Mouse (Mus musculus) forelimb bud, embryonic 11.5 days (tissue): ENCODE results near the gene Enc1.
A peak's percentile ranks its signal among the peaks of the same experiment; 100 is the strongest.

Source experiments
- DNase-seq: peaks from one replicate; pipeline ENCODE4 v3.0.0-alpha.2; 2012; ENCODE audit warnings: low read depth, low spot score

Gene Enc1

DNA sequence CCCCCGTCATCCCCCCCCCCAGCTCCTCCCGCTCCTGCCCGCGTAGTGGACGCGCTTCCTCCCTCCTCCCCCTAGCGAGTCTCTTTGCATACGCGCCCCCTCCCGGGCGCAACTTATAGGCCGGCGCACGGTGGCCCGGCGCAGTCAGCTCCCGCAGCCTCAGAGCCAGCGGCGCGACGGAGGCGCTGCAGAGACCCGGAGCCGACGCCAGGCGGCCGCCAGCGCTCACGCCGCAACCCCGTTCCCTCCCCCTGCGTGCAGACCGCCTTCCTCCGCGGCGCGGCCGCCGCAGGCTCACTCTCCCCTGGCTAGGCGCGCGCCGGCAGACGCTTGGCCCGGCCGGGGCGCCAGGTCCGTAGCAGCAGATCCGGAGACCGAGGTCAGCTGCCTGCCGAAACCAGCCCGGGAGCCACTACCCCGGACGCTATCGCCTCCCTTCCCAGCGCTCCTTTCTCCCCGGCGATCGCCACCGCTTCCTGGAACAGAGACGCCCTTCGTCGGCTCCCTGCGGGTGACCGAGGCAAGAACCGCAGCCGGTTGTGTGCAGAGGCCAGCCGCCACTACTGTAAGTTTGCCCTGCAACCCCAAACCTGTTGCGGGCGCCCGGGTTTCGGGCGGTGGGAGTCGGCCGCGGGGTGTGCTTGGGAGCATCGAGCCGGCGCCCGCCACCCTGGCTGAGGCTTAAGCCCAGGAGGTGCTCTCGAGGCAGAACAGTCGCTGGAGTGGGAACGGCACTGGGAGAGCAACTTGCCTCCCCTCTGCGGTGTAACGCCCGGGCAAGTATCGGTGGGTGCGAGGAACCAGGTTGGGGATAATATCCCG is at the start of gene Enc1:
TSS of gene Enc1 (plus strand) at position 141 of the 822 bp plus-strand sequence.
- peak; percentile 97 for DNase-seq

DNA sequence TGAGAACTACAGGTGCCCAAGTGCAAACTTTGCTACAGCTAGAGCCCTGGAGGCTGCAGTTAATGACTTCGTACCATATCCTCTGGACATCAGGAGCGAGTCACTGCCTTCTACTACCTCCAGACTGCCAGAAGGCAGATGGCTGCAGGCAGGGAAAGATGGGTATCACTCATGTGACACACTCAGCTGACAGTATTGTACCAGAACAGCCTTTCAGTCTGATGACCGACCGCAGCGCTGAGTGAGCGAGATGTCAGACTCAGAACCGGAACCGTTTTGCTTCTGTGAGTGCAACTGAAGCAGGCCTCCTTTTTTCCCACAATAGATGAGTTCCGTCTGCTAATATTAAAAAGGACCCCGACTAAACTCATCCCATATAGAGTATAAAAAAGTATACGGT is 48.3 kb upstream of the Enc1 start:
- no peak for DNase-seq

DNA sequence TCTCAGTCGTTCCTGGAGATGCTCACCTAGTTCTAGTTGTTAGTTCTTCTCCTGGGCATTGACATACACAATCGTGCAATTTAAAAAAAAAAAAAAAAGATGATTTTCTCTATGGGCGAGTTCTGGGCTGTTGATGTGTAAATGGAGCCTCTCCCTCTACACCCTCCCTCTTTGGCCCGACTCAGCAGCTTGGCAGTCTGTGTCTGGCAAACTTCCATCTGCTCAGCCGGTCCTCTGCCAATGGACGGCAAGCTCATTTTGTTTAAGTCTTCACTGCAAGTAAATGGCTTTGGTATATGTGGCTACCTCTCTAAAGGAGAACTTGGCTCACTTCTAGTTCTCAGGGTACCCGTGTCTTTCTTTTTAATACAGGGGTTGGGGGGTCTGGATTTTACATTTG is 47.5 kb upstream of the Enc1 start:
- DNase-seq, result no peak

DNA sequence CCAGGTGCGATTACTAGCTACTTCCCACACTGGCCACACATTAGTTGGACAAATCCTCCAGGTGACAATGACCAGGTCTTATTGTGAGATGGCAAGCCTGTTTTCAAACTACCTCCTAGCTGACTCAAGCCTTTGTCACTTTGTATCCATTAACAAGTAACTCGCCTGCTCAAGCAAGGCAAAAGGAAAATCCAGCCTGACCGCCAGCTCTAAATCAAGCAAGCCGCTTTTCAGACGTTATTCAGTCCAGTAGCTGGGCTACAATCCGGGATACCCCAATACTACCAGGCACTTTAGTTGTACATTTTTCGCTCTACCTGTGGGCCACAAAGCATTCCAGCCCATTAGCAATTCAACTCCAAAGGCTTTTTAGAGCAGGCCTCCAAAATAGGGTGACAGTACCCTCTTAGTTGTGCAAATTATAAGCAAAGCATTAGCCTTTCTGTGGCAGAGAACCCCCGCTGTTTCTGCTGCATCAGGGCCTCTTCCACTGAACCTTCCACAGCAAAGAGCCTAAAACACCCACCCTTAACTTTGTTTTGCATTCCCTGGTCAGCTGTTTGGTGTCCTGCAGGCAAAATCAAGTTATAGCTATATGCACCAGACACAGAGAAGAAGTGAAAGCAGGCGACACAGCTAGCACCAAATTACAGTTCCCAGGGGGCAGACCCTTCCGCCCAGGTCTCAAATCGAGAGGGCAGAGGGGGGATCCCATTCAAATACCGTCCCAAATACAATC is 44.5 kb upstream of the Enc1 start:
- DNase-seq, result no peak

DNA sequence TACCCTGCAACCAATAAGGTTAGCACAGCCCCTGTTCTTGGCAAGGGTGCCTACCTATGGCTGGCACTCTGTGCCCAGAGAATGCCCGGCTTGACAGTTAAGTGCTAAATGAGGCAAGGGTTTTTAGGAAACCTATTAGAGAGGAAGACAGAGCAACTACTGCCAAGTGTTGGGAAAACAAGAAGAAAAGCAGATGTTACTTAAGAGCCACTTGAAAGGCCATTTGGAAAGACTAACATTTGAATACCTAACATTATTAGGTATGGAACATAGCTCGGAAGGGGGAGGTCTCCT is 44.0 kb upstream of the Enc1 start:
- no peak for DNase-seq

DNA sequence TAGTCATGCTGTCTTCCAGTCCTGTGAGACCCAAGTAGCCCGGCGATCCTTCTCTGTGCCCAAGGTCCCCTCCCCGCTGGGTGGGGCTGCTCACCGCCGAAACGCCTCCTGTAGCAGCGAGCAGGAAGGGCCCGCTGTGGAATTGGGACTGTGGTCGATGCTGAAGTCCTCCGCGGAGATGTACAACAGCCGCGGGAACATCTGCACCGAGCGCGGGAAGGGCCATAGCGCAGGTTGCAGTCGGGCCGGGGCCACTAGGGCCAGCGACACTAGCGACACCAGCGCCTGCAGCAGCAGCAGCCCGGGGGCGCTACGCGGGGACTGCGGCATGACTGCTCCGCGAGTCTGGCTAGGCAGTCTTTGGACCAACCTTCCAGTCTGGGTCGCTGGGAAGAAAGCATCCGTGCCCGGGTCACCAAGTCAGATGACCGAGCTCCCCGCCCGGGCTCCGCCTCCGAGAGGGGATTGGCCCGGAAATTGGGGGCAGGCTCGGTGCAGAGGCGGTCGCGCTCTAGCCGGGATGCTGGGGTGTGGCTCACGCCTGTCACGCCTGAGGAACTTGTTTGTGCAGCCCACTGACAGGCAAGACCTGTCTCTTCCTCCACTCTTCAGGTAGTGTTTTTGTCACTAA is 42.9 kb upstream of the Enc1 start, which contains the start of gene Hexb:
TSS of gene Hexb (minus strand) at position 426 of the 631 bp plus-strand sequence.
- DNase-seq, result peak; percentile 79

DNA sequence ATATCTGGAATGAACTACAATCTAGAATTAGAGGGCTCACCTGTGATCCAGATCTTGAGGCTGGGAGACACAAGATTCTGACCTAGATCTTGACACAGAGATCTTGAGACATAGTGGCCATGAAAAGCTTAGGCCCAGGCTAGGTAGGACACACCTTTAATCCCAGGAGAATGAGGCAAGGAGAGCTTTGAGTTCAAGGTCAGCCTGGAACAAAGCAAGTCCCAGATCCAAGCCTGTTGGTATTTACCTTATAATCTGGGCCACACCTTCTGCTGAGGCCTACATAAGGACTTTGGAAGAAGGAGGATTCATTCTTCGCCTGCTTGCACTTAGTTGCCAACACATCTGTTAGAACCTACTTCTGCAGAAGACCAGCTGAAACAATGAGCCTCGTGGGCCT is 41.8 kb upstream of the Enc1 start:
- no peak for DNase-seq

DNA sequence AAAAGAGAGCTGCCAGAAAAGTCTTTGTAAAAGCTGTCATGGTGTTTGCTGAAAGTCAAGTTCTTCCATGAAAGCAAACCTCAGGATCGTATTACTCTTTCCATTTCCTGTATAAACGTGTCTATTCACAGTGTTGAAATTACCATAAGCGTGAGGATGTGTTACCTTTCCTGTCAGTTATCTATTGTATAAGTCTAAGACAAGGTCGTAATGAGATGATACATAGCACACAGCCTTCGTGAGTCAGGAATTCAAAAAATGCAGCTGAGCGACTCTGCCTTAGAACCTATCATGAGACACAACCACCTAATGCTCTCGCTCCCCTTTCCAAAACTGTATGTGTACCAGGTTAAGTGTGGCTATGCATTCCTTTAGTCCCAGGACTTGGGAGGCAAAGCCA is 39.8 kb upstream of the Enc1 start:
- no peak for DNase-seq

DNA sequence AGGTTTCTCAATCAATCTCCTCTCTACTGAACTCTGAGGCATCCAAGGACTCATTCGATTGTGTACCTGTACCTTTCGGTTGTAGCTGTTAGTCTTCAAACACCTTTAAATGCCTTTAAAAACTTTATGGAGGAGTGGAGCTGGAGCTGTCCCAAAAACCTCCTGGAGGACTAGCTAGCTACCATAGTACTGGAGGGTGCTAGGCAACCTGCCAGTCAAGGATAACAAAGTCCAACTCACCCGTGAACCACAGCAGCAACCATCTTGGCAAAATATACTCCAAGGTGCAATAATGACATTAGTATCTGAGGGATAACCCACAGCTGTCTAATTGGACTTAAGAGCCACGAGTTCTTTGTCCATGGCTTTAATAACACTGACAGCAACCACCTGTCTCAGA is 39.0 kb upstream of the Enc1 start:
- no peak for DNase-seq

DNA sequence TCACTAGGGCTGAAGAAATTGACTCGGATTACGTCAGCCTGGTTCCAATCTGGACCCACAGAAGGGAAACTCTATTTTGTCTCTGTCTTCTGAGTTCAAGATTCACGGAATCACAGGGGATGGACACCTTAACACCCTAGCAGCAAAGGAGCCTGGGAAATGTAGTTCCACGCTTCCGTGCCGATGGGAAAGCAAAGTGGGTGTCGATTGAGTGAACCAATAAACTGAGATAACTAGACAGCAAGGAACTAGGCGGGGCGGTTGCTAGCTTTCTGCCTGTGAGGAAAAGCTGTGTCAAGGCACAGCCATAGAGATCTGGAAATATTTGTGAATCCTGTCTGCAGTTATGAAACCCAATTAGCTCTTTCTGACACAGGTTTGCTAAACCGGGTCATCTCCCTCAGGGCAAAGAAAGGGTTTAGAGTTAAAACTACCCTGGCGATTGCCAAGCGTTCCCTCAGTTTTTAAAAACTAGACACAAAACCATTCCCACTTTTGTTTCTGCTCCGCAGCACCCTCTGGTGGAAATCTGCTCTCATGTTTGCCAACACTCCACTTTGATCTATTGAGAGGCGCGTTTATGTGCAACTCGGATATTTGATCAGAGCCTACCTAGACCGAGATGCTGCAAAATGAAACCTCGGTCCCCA is 35.7 kb upstream of the Enc1 start:
- peak; percentile 83 for DNase-seq

DNA sequence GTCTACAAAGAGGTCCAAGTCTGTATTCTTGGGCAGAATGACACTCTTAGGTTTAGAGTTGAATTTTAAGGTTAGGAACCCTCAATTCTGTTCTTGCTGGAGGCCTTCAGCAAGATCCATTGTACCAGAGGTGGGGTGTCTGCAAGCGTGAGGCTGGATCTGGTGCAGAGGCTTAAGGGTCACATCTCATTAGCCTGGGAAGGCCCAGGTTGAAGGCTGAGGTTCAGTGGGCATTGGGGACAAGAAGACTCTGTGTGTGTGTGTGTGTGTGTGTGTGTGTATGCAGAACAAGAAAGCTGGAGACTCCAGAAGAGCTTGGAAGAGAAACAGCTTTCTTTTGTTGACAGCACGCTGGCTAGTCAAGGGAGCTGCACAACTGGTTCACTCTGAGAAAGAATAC is 34.9 kb upstream of the Enc1 start:
- DNase-seq, result no peak

DNA sequence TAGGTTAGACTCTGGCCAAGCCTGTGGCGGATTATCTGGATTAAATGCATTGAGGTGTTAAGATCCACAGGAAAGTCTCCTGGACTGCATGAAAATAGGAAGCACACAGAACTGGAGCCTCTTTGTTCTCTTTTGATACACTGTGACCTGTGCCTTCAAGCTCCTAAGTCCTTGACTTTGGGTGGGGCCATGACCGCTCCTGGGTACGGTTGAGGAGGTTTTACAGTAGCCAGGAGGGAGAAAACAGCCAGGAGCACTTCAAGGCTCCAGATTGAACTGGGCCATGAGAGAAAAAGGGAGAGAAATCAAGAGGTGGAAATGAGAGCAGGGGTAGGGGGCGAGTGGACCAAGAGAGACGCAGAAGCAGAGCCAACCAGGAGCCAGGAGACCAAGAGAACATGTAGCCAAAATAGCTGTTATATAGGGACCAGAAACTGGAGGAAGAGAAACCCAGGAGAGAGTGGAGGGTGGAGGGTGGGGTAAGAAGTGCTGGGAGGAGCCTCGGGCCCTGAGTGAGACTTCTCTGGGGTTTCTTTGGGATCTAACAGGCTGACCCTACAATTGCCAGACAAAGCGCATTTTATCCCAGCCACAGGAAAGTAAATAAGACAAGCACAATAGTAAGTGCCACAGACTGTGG is 33.3 kb upstream of the Enc1 start:
- no peak for DNase-seq

DNA sequence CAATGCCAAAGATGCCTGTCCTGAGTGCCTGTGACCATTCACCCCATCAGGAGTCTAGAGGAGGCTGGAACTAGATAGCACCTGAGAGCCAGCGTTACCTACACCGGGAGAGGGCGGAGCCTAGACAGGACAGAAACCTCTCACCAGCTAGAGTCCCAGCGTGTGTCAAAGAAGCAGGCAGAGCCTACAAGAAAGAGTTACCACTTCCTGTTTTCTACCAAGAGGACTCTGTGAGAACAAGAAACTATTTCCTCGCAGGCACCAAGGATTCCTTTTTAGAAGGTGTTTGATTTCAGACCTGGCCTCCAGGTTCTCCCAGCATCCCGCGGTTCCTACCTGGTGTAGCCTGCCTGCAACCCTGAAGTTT is 32.8 kb upstream of the Enc1 start:
- no peak for DNase-seq

DNA sequence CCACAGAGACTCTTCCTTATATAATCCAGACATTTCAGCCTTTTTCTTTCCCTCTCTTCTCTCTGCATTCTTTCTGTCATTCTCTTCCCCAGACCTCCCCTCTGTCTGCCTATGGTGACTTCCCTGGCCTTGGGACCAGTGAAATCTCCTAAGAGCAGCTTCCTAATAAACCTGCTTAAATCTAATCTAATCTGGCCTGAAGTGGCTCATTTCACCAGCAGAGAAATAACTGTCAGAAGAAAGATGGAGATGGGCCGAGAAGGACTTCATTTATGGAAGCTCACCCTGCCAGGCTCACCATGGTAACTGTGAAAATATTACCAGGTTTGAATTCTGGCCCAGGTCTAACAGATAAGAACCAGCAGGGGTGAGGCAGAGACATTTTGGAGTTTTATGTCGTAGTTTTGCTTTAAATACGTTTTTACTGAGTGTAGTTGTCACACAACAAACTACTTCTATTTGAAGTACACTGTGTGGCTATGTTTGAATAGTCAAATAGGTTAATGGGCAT is 32.4 kb upstream of the Enc1 start:
- no peak for DNase-seq

DNA sequence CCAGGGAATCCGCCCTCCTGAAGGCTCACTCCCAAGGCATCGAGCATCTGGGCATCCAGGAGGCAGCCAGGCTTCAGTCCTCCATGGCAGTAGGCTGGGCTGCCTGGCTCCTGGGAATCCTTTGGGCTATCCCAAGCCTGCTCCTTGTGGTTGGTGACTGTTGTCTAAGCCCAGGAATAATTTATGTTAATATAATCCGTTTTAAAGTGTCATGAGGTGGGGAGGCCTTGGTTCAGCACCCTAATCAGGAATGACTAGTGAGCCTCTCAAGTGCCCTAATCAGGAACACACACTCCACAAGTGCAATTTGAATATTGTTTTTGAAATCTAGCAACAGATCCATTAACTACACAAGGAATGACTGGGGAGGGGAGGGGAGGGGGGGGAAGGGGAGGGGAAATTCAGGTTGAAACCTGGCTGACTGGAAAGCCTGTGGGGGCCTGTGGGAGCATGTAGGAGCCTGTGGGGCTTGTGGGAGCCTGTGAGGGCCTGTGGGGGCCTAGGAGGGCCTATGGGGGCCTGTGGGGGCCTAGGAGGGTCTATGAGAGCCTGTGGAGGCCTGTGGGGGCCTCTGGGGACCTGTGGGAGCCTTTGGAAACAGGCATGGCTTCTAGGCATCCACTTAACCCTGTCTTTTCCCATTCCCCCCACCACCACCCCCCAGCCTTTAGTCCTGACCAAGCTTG is 26.2 kb upstream of the Enc1 start:
- no peak for DNase-seq

DNA sequence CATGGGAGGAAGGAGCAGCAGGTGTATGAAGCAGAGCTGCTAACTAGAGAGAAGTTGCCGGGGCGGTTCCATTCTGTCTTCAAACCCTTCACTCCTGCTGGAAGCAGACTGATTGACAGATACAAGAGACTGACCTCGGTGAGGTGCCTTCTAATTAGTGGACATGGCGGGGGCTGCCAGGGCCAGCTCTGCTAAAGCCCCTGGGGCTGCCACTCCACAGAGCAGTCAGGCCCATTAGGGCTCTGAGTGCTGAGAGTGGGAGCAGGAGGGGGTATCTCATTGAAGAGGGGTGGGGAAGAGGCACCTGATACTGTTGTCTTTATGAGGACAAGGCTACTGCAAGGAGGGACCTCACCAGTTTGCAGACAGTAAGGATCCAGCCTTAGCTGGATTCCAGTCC is 25.3 kb upstream of the Enc1 start:
- no peak for DNase-seq

DNA sequence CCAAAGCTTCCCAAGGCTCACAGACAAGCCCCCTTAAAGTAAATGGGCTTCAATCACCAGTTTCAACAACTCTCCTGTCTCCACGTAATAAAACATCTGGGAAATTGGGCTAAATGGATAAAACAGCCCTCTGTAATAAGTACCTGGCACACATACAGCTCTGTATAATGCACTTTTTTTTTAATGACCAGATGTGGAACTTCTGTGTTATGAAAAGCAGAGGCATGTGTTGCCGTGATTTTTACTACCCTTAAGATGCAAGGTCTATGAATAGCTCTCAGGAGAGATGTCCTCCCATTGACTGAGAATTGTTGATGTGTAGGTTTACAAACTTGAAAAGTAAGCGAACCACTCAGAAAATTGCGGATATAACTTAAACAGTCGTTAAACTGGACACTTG is 24.7 kb upstream of the Enc1 start:
- DNase-seq, result peak; percentile 76

DNA sequence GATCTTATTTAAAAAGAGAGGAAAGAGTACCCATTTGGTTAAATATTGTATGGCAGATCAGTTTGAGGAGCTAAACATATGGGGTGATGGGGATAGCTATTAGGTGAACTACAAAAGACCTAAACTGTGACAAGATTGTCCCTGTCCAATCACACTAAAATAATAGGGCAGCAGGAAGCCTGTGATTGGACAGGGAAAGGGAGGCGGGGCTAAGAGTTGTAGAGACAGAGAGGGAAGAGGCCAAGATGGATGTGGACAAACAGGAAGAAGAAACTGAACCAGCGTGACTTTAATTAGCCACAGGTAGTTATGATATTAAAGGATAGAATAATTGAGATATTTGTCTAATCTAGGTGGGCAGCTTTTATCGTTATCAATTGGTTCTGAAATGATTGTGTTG is 20.9 kb upstream of the Enc1 start:
- DNase-seq, result no peak

DNA sequence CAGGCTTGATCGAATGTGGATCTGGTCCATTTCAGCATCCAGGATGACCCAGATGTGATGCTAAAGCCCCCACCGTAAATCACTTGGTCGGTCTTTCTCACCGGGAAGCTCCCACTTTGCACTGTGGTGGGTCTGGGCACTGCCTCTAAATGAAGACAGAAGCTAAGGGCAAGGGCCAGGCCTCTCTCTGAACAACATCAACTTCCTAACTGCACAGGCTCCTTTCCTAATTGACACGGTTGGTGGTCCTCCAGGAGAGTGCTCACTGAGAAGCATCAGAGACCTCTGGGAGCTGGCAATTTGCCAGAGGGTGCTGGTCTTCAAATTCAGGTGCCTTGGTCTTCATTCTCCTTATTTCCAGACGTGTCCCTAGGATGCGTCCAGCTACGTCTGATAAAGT is 17.0 kb upstream of the Enc1 start:
- DNase-seq, result no peak

DNA sequence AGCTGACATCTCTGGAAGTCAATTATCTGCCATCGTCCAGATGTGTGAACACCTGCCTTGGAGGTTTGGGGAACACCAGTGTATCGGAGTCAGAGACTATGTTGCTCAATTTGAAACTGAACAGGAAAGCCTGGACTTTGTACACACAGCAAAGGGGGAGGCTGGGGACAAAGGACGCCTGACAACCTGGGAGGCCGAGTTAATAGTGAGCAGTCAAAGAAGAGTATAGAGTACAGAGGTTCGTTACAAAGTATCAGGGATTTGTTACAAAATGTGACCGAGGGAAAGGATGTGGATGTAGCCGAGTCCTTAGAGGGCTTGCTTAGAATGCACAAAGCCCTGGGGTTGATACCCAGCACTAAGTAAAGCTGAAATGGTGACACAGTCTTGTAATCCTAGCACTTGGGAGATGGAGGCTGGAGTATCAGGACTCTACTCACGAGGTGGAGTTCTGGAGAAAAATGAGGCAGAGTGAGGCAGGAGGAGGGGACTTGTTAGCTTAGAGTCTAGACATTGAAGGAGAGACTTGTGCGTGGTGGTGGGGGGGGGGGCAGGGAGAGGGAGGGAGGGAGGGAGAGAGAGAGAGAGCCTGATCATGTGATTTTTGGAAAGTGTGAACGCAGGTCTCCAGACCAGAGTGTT is 16.4 kb upstream of the Enc1 start:
- no peak for DNase-seq

DNA sequence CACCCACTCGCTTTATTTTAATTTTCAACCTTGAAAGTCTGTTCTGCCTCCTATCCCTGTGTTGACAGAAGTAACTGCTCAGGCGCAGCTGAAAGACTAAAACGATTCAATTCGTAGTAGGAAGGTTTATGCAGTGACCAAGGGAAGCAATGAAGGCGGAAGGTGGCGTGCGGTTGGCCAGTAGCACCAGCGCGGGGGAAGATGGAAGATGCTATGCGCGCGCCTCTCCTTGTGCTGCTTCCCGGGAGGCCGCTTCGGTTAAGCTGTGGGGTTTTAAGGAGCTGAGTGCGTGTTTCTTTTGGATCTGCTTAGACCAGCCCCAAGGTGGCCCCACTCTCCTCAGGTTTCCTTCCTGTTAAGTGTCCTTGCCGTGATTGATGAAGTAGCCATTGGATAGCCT is 15.8 kb upstream of the Enc1 start:
- no peak for DNase-seq
